Mouse (Mus musculus): ENCODE measurements around the gene Pmp22. TPM values are rescaled to one million over a fixed set of nuclear protein-coding genes. Genes with fewer than 3 reads are reported as not detected.

The Pmp22 gene
- polyA plus RNA-seq, 1 experiment, result 32.5 TPM

- H3K4me3 ChIP-seq (ENCODE audit: insufficient read depth, low read depth, low read length), result no peak overlapping the region
- H3K27ac ChIP-seq (ENCODE audit: insufficient read depth, low read depth, low read length), result no peak overlapping the region
- H3K36me3 ChIP-seq (ENCODE audit: control insufficient read depth, insufficient read depth, low read length), result no peaks in the 10 kb centered on the region
- DNase-seq, result peak; percentile 60
- no peaks in the 10 kb centered on the region for H3K4me1 ChIP-seq (ENCODE audit: control insufficient read depth, insufficient read depth, low read length)
- H3K27me3 ChIP-seq (replicated peaks; ENCODE audit: control insufficient read depth, insufficient read depth, low read length), result no peaks in the 10 kb centered on the region
- 67% methylated on average over 3 of the region's 3 CpGs for WGBS
- TF ChIP-seq POLR2A (IDR thresholded peaks at IDR 0.05; ENCODE audit: low read depth, low read length) (no peak), CTCF (conservative IDR thresholded peaks at IDR 0.05; ENCODE audit: insufficient read depth, insufficient read length, low read depth, low read length) (no peak)
These were observed 30.8 kb upstream of the Pmp22 start for GRCm38 (mm10) chr11:63098016-63098415.

DNA sequence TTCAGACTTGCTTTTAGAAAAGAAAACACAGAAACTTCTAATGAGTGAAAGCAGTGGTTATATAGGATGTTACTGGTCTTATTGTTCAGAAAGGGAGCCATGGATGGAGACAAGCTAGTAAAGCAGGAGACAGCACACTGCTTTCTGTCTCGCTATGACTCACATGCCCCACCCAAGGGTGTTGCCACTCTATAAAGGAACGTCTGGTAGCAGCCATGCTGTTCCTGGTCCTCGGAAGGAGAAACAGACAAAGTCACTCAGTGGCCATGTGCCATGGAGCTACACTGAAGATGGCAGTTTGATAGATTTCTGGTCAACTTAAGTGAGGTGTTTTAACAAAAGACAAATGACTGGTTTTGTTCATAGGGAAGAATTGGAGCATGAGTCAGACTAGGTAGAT, 29.4 kb upstream of the Pmp22 start:
- no peaks in the 10 kb centered on the region for H3K27me3 ChIP-seq (replicated peaks; ENCODE audit: control insufficient read depth, insufficient read depth, low read length)
- H3K4me3 ChIP-seq (ENCODE audit: insufficient read depth, low read depth, low read length), result no peak overlapping the region
- H3K4me1 ChIP-seq (ENCODE audit: control insufficient read depth, insufficient read depth, low read length), result no peaks in the 10 kb centered on the region
- DNase-seq, result no peak
- TF ChIP-seq CTCF (conservative IDR thresholded peaks at IDR 0.05; ENCODE audit: insufficient read depth, insufficient read length, low read depth, low read length) (no peak), POLR2A (IDR thresholded peaks at IDR 0.05; ENCODE audit: low read depth, low read length) (no peak)
- no peak overlapping the region for H3K27ac ChIP-seq (ENCODE audit: insufficient read depth, low read depth, low read length)
- 77% methylated on average over 3 of the region's 3 CpGs for WGBS
- H3K36me3 ChIP-seq (ENCODE audit: control insufficient read depth, insufficient read depth, low read length), result no peaks in the 10 kb centered on the region

- no peak for DNase-seq
- 96% methylated on average over 7 of the region's 7 CpGs for WGBS
- H3K27ac ChIP-seq (ENCODE audit: insufficient read depth, low read depth, low read length), result no peak overlapping the region
- no peaks in the 10 kb centered on the region for H3K36me3 ChIP-seq (ENCODE audit: control insufficient read depth, insufficient read depth, low read length)
- TF ChIP-seq POLR2A (IDR thresholded peaks at IDR 0.05; ENCODE audit: low read depth, low read length) (no peak), CTCF (conservative IDR thresholded peaks at IDR 0.05; ENCODE audit: insufficient read depth, insufficient read length, low read depth, low read length) (no peak)
- H3K4me3 ChIP-seq (ENCODE audit: insufficient read depth, low read depth, low read length), result no peak overlapping the region
- H3K4me1 ChIP-seq (ENCODE audit: control insufficient read depth, insufficient read depth, low read length), result no peaks in the 10 kb centered on the region
- no peaks in the 10 kb centered on the region for H3K27me3 ChIP-seq (replicated peaks; ENCODE audit: control insufficient read depth, insufficient read depth, low read length)
These were observed 25.5 kb upstream of the Pmp22 start for GRCm38 (mm10) chr11:63103256-63103655.

DNA sequence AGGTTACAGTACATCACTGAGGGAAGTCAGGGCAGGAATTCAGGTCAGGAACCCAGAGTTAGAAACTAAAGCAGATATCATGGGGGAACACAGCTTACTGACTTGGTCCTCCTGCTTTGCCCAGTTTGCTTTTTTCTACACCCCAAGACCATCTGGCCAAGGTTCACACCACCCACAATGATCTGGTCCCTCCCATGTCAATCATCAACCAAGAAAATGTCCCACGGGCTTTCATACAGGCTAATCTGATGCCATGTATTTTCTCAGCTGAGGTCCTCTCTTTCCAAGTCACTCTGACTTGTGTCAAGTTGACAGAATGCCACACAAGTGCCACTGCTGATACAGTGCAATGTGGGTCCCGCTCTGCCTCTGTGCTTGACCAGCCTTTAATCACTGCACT, 24.8 kb upstream of the Pmp22 start:
- TF ChIP-seq POLR2A (IDR thresholded peaks at IDR 0.05; ENCODE audit: low read depth, low read length), result no peak
- TF ChIP-seq CTCF (conservative IDR thresholded peaks at IDR 0.05; ENCODE audit: insufficient read depth, insufficient read length, low read depth, low read length), result no peak
- H3K4me1 ChIP-seq (ENCODE audit: control insufficient read depth, insufficient read depth, low read length), result no peaks in the 10 kb centered on the region
- 66% methylated on average over 2 of the region's 2 CpGs for WGBS

DNA sequence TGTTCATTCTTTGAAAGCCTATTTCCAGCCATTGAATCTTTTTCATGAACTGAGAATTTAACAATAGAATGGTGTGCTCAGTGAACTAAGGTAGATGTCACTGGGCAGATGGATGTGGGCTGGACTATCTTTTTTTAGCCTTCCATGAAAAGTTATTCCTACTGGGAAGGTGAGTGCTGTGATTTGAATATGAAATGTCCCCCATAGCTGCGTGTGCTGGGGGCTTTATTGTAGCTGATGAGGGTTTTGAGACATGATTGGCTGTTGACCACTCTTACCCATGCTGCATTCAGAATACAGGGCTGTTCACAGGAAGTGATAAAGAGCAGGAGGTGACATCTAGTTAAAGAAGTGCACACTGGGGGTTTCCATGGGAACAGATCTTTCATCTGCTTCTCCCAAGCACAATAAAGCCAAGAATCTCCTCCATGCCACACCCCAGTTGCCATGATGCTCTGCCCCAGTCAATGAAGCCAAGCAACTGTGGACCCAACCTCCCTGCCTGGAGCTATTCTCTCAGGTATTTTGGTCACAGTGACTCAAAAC, 19.5 kb upstream of the Pmp22 start:
- TF ChIP-seq POLR2A (IDR thresholded peaks at IDR 0.05; ENCODE audit: low read depth, low read length) (no peak), CTCF (conservative IDR thresholded peaks at IDR 0.05; ENCODE audit: insufficient read depth, insufficient read length, low read depth, low read length) (no peak)
- Histone ChIP-seq H3K27me3 (replicated peaks; ENCODE audit: control insufficient read depth, insufficient read depth, low read length) (no peaks in the 10 kb centered on the region), H3K36me3 (ENCODE audit: control insufficient read depth, insufficient read depth, low read length) (no peaks in the 10 kb centered on the region), H3K4me3 (ENCODE audit: insufficient read depth, low read depth, low read length) (no peak overlapping the region), H3K27ac (ENCODE audit: insufficient read depth, low read depth, low read length) (no peak overlapping the region), H3K4me1 (ENCODE audit: control insufficient read depth, insufficient read depth, low read length) (no peaks in the 10 kb centered on the region)
- WGBS, result 63% methylated on average over 1 of the region's 1 CpGs
- DNase-seq, result no peak

More for the DNA sequence above, 24.8 kb upstream of the Pmp22 start:
- H3K4me3 ChIP-seq (ENCODE audit: insufficient read depth, low read depth, low read length), result no peak overlapping the region
- H3K27ac ChIP-seq (ENCODE audit: insufficient read depth, low read depth, low read length), result no peak overlapping the region
- H3K27me3 ChIP-seq (replicated peaks; ENCODE audit: control insufficient read depth, insufficient read depth, low read length), result no peaks in the 10 kb centered on the region
- no peaks in the 10 kb centered on the region for H3K36me3 ChIP-seq (ENCODE audit: control insufficient read depth, insufficient read depth, low read length)
- peak; percentile 67 for DNase-seq

GRCm38 (mm10) chr11:63110329-63110728, 18.5 kb upstream of the Pmp22 start:
- Histone ChIP-seq H3K4me3 (ENCODE audit: insufficient read depth, low read depth, low read length) (no peak overlapping the region), H3K27ac (ENCODE audit: insufficient read depth, low read depth, low read length) (no peak overlapping the region), H3K27me3 (replicated peaks; ENCODE audit: control insufficient read depth, insufficient read depth, low read length) (no peaks in the 10 kb centered on the region), H3K36me3 (ENCODE audit: control insufficient read depth, insufficient read depth, low read length) (no peaks in the 10 kb centered on the region), H3K4me1 (ENCODE audit: control insufficient read depth, insufficient read depth, low read length) (no peaks in the 10 kb centered on the region)
- no peak for DNase-seq
- no peak for TF ChIP-seq CTCF (conservative IDR thresholded peaks at IDR 0.05; ENCODE audit: insufficient read depth, insufficient read length, low read depth, low read length)
- no peak for TF ChIP-seq POLR2A (IDR thresholded peaks at IDR 0.05; ENCODE audit: low read depth, low read length)
- WGBS, result 91% methylated on average over 3 of the region's 3 CpGs

DNA sequence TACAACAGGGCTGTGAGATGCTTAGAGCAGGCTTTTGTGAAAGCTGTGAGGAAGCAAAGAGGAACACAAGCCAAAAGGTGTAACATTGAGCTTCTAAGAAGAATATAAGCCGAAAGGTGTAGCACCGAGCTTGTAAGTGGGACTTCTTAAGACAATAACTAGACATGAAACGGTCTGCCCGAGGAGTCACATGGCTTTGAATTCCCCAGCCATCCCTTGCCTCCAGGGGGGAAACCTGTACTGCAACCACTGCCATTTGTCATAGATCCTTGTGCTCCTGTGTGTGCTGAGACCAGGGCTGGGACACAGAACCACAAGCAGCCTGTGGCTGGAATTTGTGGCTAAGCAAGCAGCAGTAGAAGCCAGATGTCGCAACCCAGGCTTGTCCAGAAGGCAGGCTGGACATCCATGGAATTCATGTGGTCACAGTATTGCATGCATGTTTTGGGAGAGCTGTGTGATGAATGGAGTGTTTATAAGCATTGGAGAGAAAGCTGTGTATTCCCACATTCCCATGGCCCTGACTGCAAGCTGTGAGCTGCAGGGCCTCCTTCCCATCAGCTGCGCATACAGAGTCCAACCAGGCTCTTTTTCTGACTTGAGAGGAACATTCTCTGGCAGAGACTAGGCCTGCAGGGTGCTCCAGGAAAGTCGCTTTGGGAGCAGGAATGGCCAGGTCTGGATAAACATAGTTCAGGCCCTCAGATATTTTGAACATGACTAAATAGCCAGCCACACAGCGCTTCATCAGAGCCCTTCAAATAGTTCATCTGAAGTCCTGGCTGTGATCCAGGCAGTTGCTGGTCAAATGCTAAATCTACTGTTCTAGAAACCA, 13.8 kb upstream of the Pmp22 start:
- no peak overlapping the region for H3K27ac ChIP-seq (ENCODE audit: insufficient read depth, low read depth, low read length)
- no peaks in the 10 kb centered on the region for H3K4me1 ChIP-seq (ENCODE audit: control insufficient read depth, insufficient read depth, low read length)
- H3K27me3 ChIP-seq (replicated peaks; ENCODE audit: control insufficient read depth, insufficient read depth, low read length), result no peaks in the 10 kb centered on the region
- TF ChIP-seq CTCF (conservative IDR thresholded peaks at IDR 0.05; ENCODE audit: insufficient read depth, insufficient read length, low read depth, low read length) (no peak), POLR2A (IDR thresholded peaks at IDR 0.05; ENCODE audit: low read depth, low read length) (no peak)
- 85% methylated on average over 8 of the region's 8 CpGs for WGBS
- H3K4me3 ChIP-seq (ENCODE audit: insufficient read depth, low read depth, low read length), result no peak overlapping the region
- H3K36me3 ChIP-seq (ENCODE audit: control insufficient read depth, insufficient read depth, low read length), result no peaks in the 10 kb centered on the region
- DNase-seq, result no peak

Measured in kidney, adult 2 months (tissue).